Mouse (Mus musculus) ES-E14 (cell line): Measurements from ENCODE around the gene Tmem30c. TPM values are rescaled to one million over a fixed set of nuclear protein-coding genes. Genes with fewer than 3 reads are reported as not detected.

Experiments used
- DNase-seq: peaks from one replicate; pipeline ENCODE4 v3.0.0-alpha.2; 2013; ENCODE audit warnings: low read depth, low spot score
- H3K27ac ChIP-seq: 2 replicates; pipeline ENCODE4 v1.5.1; 2012; ENCODE audit warnings: low read depth, mild to moderate bottlenecking, low read length, moderate library complexity, mixed read lengths; ENCODE audit not compliant: poor library complexity, insufficient read depth, severe bottlenecking
- H3K36me3 ChIP-seq: 2 replicates; pipeline ENCODE4 v1.6.1; 2012; ENCODE audit warnings: mild to moderate bottlenecking, low read length, moderate library complexity, mixed read lengths; ENCODE audit not compliant: control insufficient read depth, poor library complexity, insufficient read depth, severe bottlenecking
- H3K4me1 ChIP-seq, 2 experiments: fragments of 150-350 bp in 1 of 2; sonication (generic) in 1 of 2; 2 replicates each; pipeline ENCODE4 v1.6.1; 2012; ENCODE audit warnings: low read length in 2 of 2, mild to moderate bottlenecking in 1 of 2, mixed read lengths in 1 of 2; ENCODE audit not compliant: control insufficient read depth in 2 of 2, insufficient read depth in 2 of 2, poor library complexity in 1 of 2
- H3K4me3 ChIP-seq, 2 experiments: fragments of 150-350 bp in 1 of 2; sonication (generic) in 1 of 2; 2 replicates each; pipeline ENCODE4 v1.5.1; 2012; ENCODE audit warnings: low read length in 2 of 2, low read depth in 1 of 2, mild to moderate bottlenecking in 1 of 2, mixed read lengths in 1 of 2; ENCODE audit not compliant: insufficient read depth in 1 of 2, poor library complexity in 1 of 2, severe bottlenecking in 1 of 2
- H3K9ac ChIP-seq: 2 replicates; pipeline ENCODE4 v1.6.1; 2012; ENCODE audit warnings: low read depth, mild to moderate bottlenecking, low read length, mixed read lengths; ENCODE audit not compliant: poor library complexity, insufficient read depth, severe bottlenecking
- H3K9me3 ChIP-seq: fragments of 150-350 bp; sonication (generic); 2 replicates; pipeline ENCODE4 v1.6.1; 2012; ENCODE audit warnings: low read depth, mild to moderate bottlenecking, low read length; ENCODE audit not compliant: control insufficient read depth, insufficient read depth
- CHD2 ChIP-seq: IDR thresholded peaks from 2 replicates; pipeline ENCODE4 v1.6.1; 2014; ENCODE audit warnings: mild to moderate bottlenecking, low read depth, low read length, inconsistent platforms
- HCFC1 ChIP-seq: IDR thresholded peaks from 2 replicates; pipeline ENCODE4 v1.6.1; 2012; ENCODE audit warnings: low read length, inconsistent platforms, borderline replicate concordance; ENCODE audit not compliant: insufficient read depth
- MAFK ChIP-seq: IDR thresholded peaks from 2 replicates; pipeline ENCODE4 v1.6.1; 2014; ENCODE audit warnings: mild to moderate bottlenecking, low read depth, low read length, inconsistent platforms; ENCODE audit not compliant: insufficient read depth
- ZC3H11A ChIP-seq: IDR thresholded peaks from 2 replicates; pipeline ENCODE4 v1.6.1; 2012; ENCODE audit warnings: low read depth, mild to moderate bottlenecking, inconsistent platforms, low read length, borderline replicate concordance
- ZNF384 ChIP-seq: IDR thresholded peaks from 2 replicates; pipeline ENCODE4 v1.6.1; 2012; ENCODE audit warnings: low read depth, low read length, inconsistent platforms
- in situ Hi-C, 2 experiments: fragments of 600-800 bp; cut with MboI; formaldehyde crosslinking; loops; one replicate each; pipeline ENCODE4 v1.15.1; 2025; ENCODE audit warnings: low sequenced_read_pairs in 2 of 2, inconsistent platforms in 1 of 2; ENCODE audit not compliant: unreplicated experiment in 2 of 2
- total RNA-seq: library from RNA; depleted of rRNA; stranded (reverse); fragments of 300-350 nt; gene quantifications from 2 replicates; pipeline ENCODE4 v1.2.3, GENCODE M21; 2012

Tmem30c gene
- total RNA-seq, 1 experiment = 0.04 TPM

GRCm38 (mm10) chr16:57246596-57246995, 46.1 kb downstream of the Tmem30c start:
- in situ Hi-C loops = loop anchor here in 1 of 2 experiments (25.0 kb wide), 1 partner anchor 341 kb away; no protein-coding TSS in a partner anchor
- H3K27ac ChIP-seq = no peak overlapping the region
- peaks cover 3 to 11% of the 10 kb centered on the region in 2 experiments for H3K4me1 ChIP-seq
- H3K4me3 ChIP-seq = no peak overlapping the region
- no peak overlapping the region for H3K9ac ChIP-seq
- H3K9me3 ChIP-seq = no peaks in the 10 kb centered on the region
- no peak for DNase-seq
- H3K36me3 ChIP-seq = no peaks in the 10 kb centered on the region
- no peak for TF ChIP-seq HCFC1
- TF ChIP-seq MAFK = no peak
- TF ChIP-seq CHD2 = no peak
- TF ChIP-seq ZNF384 = no peak
- TF ChIP-seq ZC3H11A = no peak

GRCm38 (mm10) chr16:57243858-57244248, 48.8 kb downstream of the Tmem30c start:
- Histone ChIP-seq H3K4me1 (peaks cover 3 to 8% of the 10 kb centered on the region in 2 experiments), H3K36me3 (no peaks in the 10 kb centered on the region), H3K9ac (no peak overlapping the region), H3K4me3 (no peak overlapping the region), H3K27ac (no peak overlapping the region), H3K9me3 (no peaks in the 10 kb centered on the region)
- DNase-seq = peak; percentile 86
- in situ Hi-C loops = loop anchor here in 1 of 2 experiments (25.0 kb wide), 1 partner anchor 343 kb away; no protein-coding TSS in a partner anchor
- TF ChIP-seq MAFK (no peak), ZC3H11A (peak; percentile 87)

- no peak overlapping the region for H3K27ac ChIP-seq
- peak; percentile 45 for DNase-seq
- no peaks in the 10 kb centered on the region for H3K9me3 ChIP-seq
- no peaks in the 10 kb centered on the region for H3K36me3 ChIP-seq
- no peak overlapping the region for H3K4me3 ChIP-seq
- H3K9ac ChIP-seq = no peak overlapping the region
- in situ Hi-C loops = loop anchor here in 1 of 2 experiments (25.0 kb wide), 1 partner anchor 344 kb away; no protein-coding TSS in a partner anchor
- H3K4me1 ChIP-seq = peaks cover 3 to 8% of the 10 kb centered on the region in 2 experiments
- TF ChIP-seq MAFK = no peak
Observed at GRCm38 (mm10) chr16:57243205-57243857, 49.3 kb downstream of the Tmem30c start.

GRCm38 (mm10) chr16:57242857-57243204, 49.8 kb downstream of the Tmem30c start:
- no peak overlapping the region for H3K9ac ChIP-seq
- no peaks in the 10 kb centered on the region for H3K36me3 ChIP-seq
- DNase-seq = peak; percentile 12
- H3K4me3 ChIP-seq = no peak overlapping the region
- no peak overlapping the region for H3K27ac ChIP-seq
- H3K4me1 ChIP-seq = peaks cover 3 to 8% of the 10 kb centered on the region in 2 experiments
- in situ Hi-C loops = loop anchor here in 1 of 2 experiments (25.0 kb wide), 1 partner anchor 344 kb away; no protein-coding TSS in a partner anchor
- TF ChIP-seq MAFK = no peak
- TF ChIP-seq CHD2 = no peak
- no peak for TF ChIP-seq ZC3H11A
- TF ChIP-seq ZNF384 = no peak
- TF ChIP-seq HCFC1 = no peak
- H3K9me3 ChIP-seq = no peaks in the 10 kb centered on the region
